ENCODE assay signal across 18 mouse cellular contexts in the genomic region with DNA sequence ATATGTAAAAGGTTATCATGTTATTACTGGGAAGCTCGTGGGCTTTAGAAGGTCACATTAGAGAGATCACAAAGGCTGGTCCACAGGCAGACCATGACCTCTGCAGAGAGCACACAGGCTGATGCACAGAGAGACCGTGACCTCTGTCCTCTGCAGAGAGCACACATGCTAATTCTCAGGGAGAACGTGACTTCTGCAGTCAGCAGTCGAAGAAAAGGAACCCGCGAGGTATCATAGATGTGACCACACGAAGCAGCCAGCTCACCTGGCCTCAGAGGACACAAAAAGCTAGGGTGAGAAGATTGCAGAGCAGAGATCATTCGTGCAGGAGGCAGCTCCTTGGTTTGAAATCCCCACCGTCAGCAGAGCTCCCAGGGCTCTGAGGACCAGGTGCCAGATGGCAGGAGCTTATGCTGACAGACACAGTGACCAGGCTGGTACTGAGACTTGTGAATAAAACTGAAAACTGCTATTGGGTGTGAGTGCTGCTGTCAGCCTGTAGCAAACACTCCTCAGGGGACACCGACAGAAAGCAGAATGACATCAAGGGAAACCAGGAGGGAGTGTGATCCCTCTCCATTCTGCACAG. TPM values are rescaled to one million over a fixed set of nuclear protein-coding genes. Genes with fewer than 3 reads are reported as not detected.
A peak's percentile ranks its signal among the peaks of the same experiment; 100 is the strongest.
DNase-seq lines count a peak whose midpoint lies in the region; ATAC-seq and TF ChIP-seq lines count a peak whose summit lies in the region.
"Had no signal": no experiment of that assay in that cellular context is flagged by ENCODE, and none has a peak within 500 bp of the region (broad histone marks: within the 10 kb centered on the region; RNA-seq: fewer than 3 reads in every experiment).

No protein-coding gene starts in this region.

- H3K4me1 ChIP-seq in forebrain, postnatal 0 days (ENCODE audit: insufficient read depth) = no peaks in the 10 kb centered on the region
- no peaks in the 10 kb centered on the region for H3K4me1 ChIP-seq in forebrain, embryonic 10.5 days
- H3K4me1 ChIP-seq in midbrain, embryonic 10.5 days = peaks cover 8% of the 10 kb centered on the region; the same call in 1 of the 2 replicates
- no peaks in the 10 kb centered on the region for H3K4me1 ChIP-seq in midbrain, embryonic 11.5 days (ENCODE audit: control insufficient read depth, insufficient read depth, low read length)
- H3K4me1 ChIP-seq: embryonic facial prominence, embryonic 12.5 days; hindbrain, embryonic 13.5 days; intestine, embryonic 15.5 days had no signal

- 70% methylated on average over 10 of the region's 10 CpGs for WGBS in forebrain, postnatal 0 days
- 82% methylated on average over 10 of the region's 10 CpGs for WGBS in forebrain, embryonic 10.5 days
- 74% methylated on average over 10 of the region's 10 CpGs for WGBS in midbrain, embryonic 10.5 days
- 70% methylated on average over 10 of the region's 10 CpGs for WGBS in midbrain, embryonic 11.5 days

- no peak for TF ChIP-seq POLR2A in brain, embryonic 14.5 days (IDR thresholded peaks at IDR 0.05; ENCODE audit: borderline replicate concordance, extremely low read depth, insufficient read depth, insufficient read length, poor library complexity, severe bottlenecking)

- no peaks in the 10 kb centered on the region for H3K27me3 ChIP-seq in forebrain, postnatal 0 days (ENCODE audit: insufficient read depth, low read length)
- H3K27me3 ChIP-seq in forebrain, embryonic 10.5 days (ENCODE audit: poor library complexity, severe bottlenecking) = no peaks in the 10 kb centered on the region
- H3K27me3 ChIP-seq in midbrain, embryonic 10.5 days (ENCODE audit: low read depth, poor library complexity, severe bottlenecking) = no peaks in the 10 kb centered on the region
- no peaks in the 10 kb centered on the region for H3K27me3 ChIP-seq in midbrain, embryonic 11.5 days (ENCODE audit: control insufficient read depth, insufficient read depth, low read length)
- H3K27me3 ChIP-seq: embryonic facial prominence, embryonic 12.5 days; hindbrain, embryonic 13.5 days; intestine, embryonic 15.5 days had no signal

- no peaks in the 10 kb centered on the region for H3K9me3 ChIP-seq in forebrain, postnatal 0 days (ENCODE audit: low read length)
- H3K9me3 ChIP-seq in forebrain, embryonic 10.5 days = no peaks in the 10 kb centered on the region
- H3K9me3 ChIP-seq in midbrain, embryonic 10.5 days (replicated peaks) = no peaks in the 10 kb centered on the region
- no peaks in the 10 kb centered on the region for H3K9me3 ChIP-seq in midbrain, embryonic 11.5 days (ENCODE audit: control insufficient read depth, low read length)
- H3K9me3 ChIP-seq: embryonic facial prominence, embryonic 12.5 days; hindbrain, embryonic 13.5 days; intestine, embryonic 15.5 days had no signal

- H3K4me2 ChIP-seq in forebrain, postnatal 0 days (ENCODE audit: low read depth) = no peak overlapping the region
- H3K4me2 ChIP-seq in midbrain, embryonic 11.5 days = no peak overlapping the region
- H3K4me2 ChIP-seq: embryonic facial prominence, embryonic 12.5 days; hindbrain, embryonic 13.5 days; intestine, embryonic 15.5 days had no signal

- DNase-seq in cerebellum, postnatal 14 days = peak; percentile 11 to 13
- no peak for DNase-seq in cerebellum, adult 11-12 months
- peak; percentile 34 for DNase-seq in forebrain, postnatal 0 days
- no peak for DNase-seq in forebrain, embryonic 10.5 days (ENCODE audit: extremely low spot score, low spot score)
- no peak for DNase-seq in midbrain, embryonic 10.5 days (ENCODE audit: low spot score)
- no peak for DNase-seq in midbrain, embryonic 11.5 days (ENCODE audit: low spot score, missing footprints)
- peak; percentile 53 for DNase-seq in brain, embryonic 14.5 days (ENCODE audit: low read depth)
- DNase-seq in gastrocnemius, postnatal 10 days = no peak
- DNase-seq: adrenal gland, postnatal 14 days; B cell, adult 2 months; cerebellum, adult 8-10 months; gastrocnemius, postnatal 14 days; heart, postnatal 10 days; kidney, adult 2 months had no signal

- no peak overlapping the region for H3K27ac ChIP-seq in forebrain, postnatal 0 days (ENCODE audit: low read depth, low read length)
- H3K27ac ChIP-seq in forebrain, embryonic 10.5 days = no peak overlapping the region
- H3K27ac ChIP-seq in midbrain, embryonic 10.5 days (replicated peaks) = 0 out of 2 replicates have a peak overlapping the region, but pooled peaks have one; percentile 17
- no peak overlapping the region for H3K27ac ChIP-seq in midbrain, embryonic 11.5 days (ENCODE audit: low read depth, low read length)
- H3K27ac ChIP-seq: embryonic facial prominence, embryonic 12.5 days; hindbrain, embryonic 13.5 days; hindbrain, postnatal 0 days; intestine, embryonic 15.5 days had no signal

- no peaks in the 10 kb centered on the region for H3K36me3 ChIP-seq in forebrain, postnatal 0 days (ENCODE audit: insufficient read depth)
- no peaks in the 10 kb centered on the region for H3K36me3 ChIP-seq in forebrain, embryonic 10.5 days (replicated peaks)
- H3K36me3 ChIP-seq in midbrain, embryonic 10.5 days = no peaks in the 10 kb centered on the region
- no peaks in the 10 kb centered on the region for H3K36me3 ChIP-seq in midbrain, embryonic 11.5 days (ENCODE audit: control insufficient read depth, insufficient read depth, low read length)
- H3K36me3 ChIP-seq: embryonic facial prominence, embryonic 12.5 days; hindbrain, embryonic 13.5 days; intestine, embryonic 15.5 days had no signal

- ATAC-seq in forebrain, postnatal 0 days = peak; percentile 59
- no peak for ATAC-seq in midbrain, embryonic 11.5 days (ENCODE audit: low FRiP score)
- ATAC-seq: hindbrain, postnatal 0 days; intestine, embryonic 15.5 days had no signal

- H3K4me3 ChIP-seq in forebrain, postnatal 0 days (ENCODE audit: low read depth, low read length) = no peak overlapping the region
- no peak overlapping the region for H3K4me3 ChIP-seq in forebrain, embryonic 10.5 days
- no peak overlapping the region for H3K4me3 ChIP-seq in midbrain, embryonic 10.5 days
- H3K4me3 ChIP-seq in midbrain, embryonic 11.5 days (ENCODE audit: low read depth, low read length) = no peak overlapping the region
- H3K4me3 ChIP-seq: embryonic facial prominence, embryonic 12.5 days; hindbrain, embryonic 13.5 days; intestine, embryonic 15.5 days had no signal

- H3K9ac ChIP-seq in forebrain, postnatal 0 days = no peak overlapping the region
- no peak overlapping the region for H3K9ac ChIP-seq in midbrain, embryonic 11.5 days (ENCODE audit: low read length)
- H3K9ac ChIP-seq: embryonic facial prominence, embryonic 12.5 days; hindbrain, embryonic 13.5 days; intestine, embryonic 15.5 days had no signal

- TF ChIP-seq CTCF in forebrain, postnatal 0 days (IDR thresholded peaks at IDR 0.05; ENCODE audit: low read depth) = no peak
- TF ChIP-seq CTCF in brain, embryonic 14.5 days (IDR thresholded peaks at IDR 0.05; ENCODE audit: borderline replicate concordance, extremely low read depth, insufficient read depth, insufficient read length) = no peak

RNA-seq across cellular contexts. Expression of a gene that starts 29.7 kb away (rescaled TPM):
- 0.23 and 0.62 TPM in 2 replicates for total RNA-seq in forebrain, postnatal 0 days (2014; rRNA removed)
- polyA plus RNA-seq in forebrain, postnatal 0 days (2015; fragmentation: Nextera tagmentation; extraction: Ambion mirVana) = 0.28 and 0.47 TPM in 2 replicates
- polyA plus RNA-seq in forebrain, embryonic 10.5 days (2016; fragmentation: Nextera tagmentation; extraction: Ambion mirVana) = 0.29 and 0.37 TPM in 2 replicates
- 0.34 and 0.44 TPM in 2 replicates for polyA plus RNA-seq in midbrain, embryonic 10.5 days (2016; fragmentation: Nextera tagmentation; extraction: Ambion mirVana)
- polyA plus RNA-seq in midbrain, embryonic 11.5 days (2014; fragmentation: Nextera tagmentation; extraction: Ambion mirVana) = 0.48 and 0.58 TPM in 2 replicates
- polyA plus RNA-seq in brain, embryonic 14.5 days (2012; rRNA removed) = 0.25 and 0.37 TPM in 2 replicates
- 1 to 10 TPM; 1.4 to 1.5 TPM for total RNA-seq in gastrocnemius, postnatal 10 days (2021)

RNA-seq across cellular contexts. Expression of a gene that starts 49.3 kb away (rescaled TPM):
- total RNA-seq in forebrain, postnatal 0 days (2014; rRNA removed) = 21.3 and 21.5 TPM in 2 replicates
- polyA plus RNA-seq in forebrain, postnatal 0 days (2015; fragmentation: Nextera tagmentation; extraction: Ambion mirVana) = 56.9 and 63.6 TPM in 2 replicates
- 59.7 and 61.0 TPM in 2 replicates for polyA plus RNA-seq in forebrain, embryonic 10.5 days (2016; fragmentation: Nextera tagmentation; extraction: Ambion mirVana)
- 60.5 and 71.0 TPM in 2 replicates for polyA plus RNA-seq in midbrain, embryonic 10.5 days (2016; fragmentation: Nextera tagmentation; extraction: Ambion mirVana)
- polyA plus RNA-seq in midbrain, embryonic 11.5 days (2014; fragmentation: Nextera tagmentation; extraction: Ambion mirVana) = 59.1 and 63.5 TPM in 2 replicates
- 55.0 and 58.5 TPM in 2 replicates for polyA plus RNA-seq in brain, embryonic 14.5 days (2012; rRNA removed)
- total RNA-seq in gastrocnemius, postnatal 10 days (2021) = 10 to 100 TPM; 21.1 to 26.2 TPM

Comparison
In these comparisons a context has a peak if more than half of its experiments do, and no peak if none do; other contexts are left out.
1. DNase-seq: peak in cerebellum, postnatal 14 days (2 of 2), forebrain, postnatal 0 days (single experiment) and brain, embryonic 14.5 days (single experiment); none in cerebellum, adult 11-12 months (single experiment), forebrain, embryonic 10.5 days (single experiment), midbrain, embryonic 10.5 days (single experiment), midbrain, embryonic 11.5 days (single experiment) and gastrocnemius, postnatal 10 days (single experiment).